Mouse (Mus musculus) c-Kit-positive CD71-positive TER-119-positive erythroid progenitor cells, embryonic 14.5 days (primary cell): ENCODE measurements around the gene Dusp22.

Source experiments
- DNase-seq: peaks from one replicate; pipeline ENCODE4 v3.0.0-alpha.2; 2013; ENCODE audit warnings: low spot score

Dusp22 gene

DNA sequence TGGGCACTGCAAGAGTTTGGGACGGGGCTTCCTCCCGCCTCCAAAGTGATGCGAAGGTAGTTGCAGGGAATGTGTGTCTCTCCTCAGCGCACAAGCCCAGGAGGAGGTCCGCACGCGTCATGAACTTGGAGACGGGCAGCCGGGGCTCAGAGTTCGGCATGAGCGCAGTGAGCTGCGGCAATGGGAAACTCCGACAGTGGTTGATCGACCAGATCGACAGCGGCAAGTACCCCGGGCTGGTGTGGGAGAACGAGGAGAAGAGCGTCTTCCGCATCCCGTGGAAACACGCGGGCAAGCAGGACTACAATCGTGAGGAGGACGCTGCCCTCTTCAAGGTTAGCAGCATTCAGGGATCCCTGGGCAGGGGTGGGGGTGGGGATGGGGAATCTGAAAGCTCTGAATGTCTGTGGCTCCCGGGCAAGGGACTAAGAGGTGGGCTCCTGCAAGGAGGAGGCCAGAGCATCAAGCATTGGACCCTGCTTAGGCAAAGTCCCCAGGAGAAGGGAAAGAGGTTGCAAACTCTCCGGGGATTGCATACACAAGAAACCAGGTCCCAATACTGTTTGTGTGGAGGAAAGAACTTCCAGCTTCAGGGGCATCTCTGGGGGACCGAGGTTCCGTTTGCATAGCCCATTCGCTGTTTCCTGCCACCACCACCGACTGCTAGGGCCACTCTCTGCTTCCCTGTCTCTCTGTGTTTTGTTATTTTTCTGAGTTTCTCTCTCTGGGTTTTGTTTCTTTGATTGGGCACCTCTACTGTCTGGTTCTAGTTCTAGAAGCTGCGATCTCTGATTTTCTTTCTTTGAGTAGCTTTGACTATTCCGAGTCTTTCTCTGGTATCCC, 90.9 kb downstream of the Dusp22 start:
- no peak for DNase-seq

DNA sequence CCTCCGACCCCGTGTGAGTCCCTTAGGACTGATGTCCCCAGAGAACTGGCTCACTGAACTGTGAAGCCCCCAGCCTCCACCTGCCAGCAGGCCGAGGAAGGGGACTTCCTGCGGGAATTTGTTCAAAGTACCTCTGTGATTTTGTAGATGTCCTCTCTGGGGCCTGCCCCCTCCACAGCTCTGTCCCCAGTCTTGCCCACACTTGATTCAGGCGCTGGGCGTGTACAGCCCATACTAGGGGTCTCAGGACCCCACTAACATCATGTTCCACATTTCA, 91.4 kb downstream of the Dusp22 start:
- no peak for DNase-seq

DNA sequence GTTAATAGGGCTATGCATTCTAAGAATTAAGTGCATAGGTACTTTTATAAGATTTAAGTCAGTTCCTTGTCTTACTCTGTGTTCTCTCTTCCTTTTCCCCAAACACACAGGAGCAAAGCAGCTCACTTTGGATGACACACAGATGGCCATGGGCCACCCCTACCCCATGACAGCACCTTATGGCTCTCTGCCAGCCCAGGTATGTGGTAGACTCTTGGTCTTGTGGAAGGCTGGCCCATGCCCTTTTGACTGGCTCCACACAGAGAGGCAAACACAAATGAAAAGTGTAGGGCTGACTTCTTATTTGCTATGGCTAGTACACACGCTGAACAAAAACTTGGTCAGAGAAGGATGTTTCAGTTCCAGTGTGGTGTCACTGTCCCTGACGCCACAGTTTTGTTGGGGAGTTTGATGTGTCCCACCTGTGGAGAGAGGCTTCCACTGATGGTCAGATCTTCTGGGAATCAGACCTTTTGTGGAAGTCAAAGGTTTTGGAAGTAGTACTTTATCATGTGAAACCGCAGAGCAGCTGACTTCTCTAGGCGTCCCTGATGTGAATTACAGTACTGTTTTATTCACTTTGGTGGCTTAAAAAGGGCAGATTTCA, 92.9 kb downstream of the Dusp22 start:
- DNase-seq = no peak

DNA sequence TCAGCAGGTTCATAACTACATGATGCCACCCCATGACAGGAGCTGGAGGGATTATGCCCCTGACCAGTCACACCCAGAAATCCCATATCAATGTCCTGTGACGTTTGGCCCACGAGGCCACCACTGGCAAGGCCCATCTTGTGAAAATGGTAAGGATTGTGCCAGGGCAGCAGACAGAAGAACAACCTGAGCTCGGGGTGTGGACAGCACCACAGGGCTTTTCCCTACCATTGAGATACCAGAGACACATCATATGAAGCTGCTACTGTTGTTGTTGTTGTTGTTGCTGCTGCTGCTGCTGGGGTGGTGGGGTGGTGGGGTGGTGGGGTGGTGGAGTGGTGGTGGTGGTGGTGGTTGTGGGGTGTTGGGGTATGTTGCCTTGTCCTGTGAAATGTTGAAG, 93.6 kb downstream of the Dusp22 start:
- no peak for DNase-seq

DNA sequence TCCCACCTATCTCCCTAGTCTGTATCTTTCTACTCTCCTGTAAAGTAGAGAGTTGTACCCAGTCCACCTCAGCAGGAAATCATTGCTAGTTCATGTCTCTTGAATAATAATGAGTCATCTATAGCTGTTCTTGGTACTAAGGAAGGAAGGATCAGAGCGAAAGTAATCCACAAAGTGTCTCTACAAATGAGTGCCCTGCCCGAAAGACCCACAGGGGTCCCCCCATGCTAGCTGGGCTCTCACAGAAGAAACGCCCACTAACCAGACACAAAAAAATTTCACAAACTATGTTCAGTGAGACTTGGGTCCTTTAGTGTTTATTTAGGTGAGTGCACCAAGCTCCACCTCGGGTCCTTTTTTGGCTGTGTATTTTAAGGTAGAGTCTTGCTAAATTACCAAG, 94.3 kb downstream of the Dusp22 start:
- DNase-seq = no peak

- DNase-seq = no peak
These were observed 95.2 kb downstream of the Dusp22 start for GRCm38 (mm10) chr13:30754825-30755476.

GRCm38 (mm10) chr13:30755577-30755976, 95.8 kb downstream of the Dusp22 start:
- DNase-seq = no peak

GRCm38 (mm10) chr13:30755998-30756639, 96.3 kb downstream of the Dusp22 start:
- DNase-seq = no peak

DNA sequence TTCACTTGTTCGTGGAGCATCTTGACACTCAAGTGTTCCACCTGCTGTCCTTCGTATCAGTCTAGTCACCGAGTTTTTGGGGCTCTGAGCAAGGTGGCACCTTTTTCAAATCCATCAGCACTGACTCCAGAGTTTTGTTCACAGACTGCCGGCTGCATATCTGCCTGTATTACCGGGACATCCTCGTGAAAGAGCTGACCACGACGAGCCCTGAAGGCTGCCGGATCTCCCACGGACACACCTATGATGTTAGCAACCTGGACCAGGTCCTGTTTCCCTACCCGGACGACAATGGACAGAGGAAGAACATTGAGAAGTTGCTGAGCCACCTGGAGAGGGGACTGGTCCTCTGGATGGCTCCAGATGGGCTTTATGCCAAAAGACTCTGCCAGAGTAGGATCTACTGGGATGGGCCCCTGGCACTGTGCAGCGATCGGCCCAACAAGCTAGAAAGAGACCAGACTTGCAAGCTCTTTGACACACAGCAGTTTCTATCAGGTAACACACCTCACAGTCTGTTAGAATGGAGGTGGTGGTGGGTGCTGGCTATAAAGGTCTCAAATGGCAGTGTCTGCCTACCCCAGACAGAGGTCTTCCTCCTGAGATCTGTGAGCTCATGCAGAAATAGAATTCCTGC, 97.6 kb downstream of the Dusp22 start:
- no peak for DNase-seq

DNA sequence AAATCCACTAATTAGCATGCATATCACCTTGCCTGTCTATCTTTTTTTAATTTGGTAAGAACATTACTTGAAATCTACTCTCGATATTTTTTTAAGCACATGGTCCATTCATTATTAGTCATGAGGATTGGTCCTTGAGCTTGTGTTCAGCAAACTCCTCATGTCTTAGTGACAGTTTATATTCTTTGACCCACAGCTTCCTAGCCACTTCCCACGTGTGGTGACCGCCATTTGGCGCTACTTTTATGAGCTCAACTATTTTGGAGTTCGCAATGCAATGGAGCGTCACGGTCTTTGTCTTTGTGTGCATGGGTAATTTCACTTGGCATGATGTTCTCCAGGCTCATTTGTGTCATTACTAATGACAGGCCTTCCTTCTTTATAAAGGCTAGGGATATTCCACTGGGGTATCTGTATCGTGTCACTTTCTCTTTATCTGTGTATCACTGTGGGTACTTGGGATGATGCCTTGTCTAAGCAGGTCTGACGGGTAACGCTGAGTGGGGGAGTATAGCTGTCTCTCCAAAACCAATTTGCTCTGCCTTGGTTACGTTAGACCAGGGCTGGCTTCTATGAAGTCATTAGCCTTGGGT, 99.1 kb downstream of the Dusp22 start:
- DNase-seq = no peak

GRCm38 (mm10) chr13:30760374-30761090, 100.7 kb downstream of the Dusp22 start:
- no peak for DNase-seq
